Mouse (Mus musculus) urinary bladder, postnatal 14 days (tissue): Measurements from ENCODE around the gene Irgq.
A peak's percentile ranks its signal among the peaks of the same experiment; 100 is the strongest.

Experiments
- DNase-seq: peaks from one replicate; pipeline ENCODE4 v3.0.0; 2021; ENCODE audit warnings: low spot score

The Irgq gene

GRCm38 (mm10) chr7:24546634-24547389 lies 16.3 kb downstream of the Irgq start:
- DNase-seq: peak; percentile 99

- DNase-seq: no peak
Measured at GRCm38 (mm10) chr7:24547534-24548036, 17.1 kb downstream of the Irgq start.

- no peak for DNase-seq
Measured at GRCm38 (mm10) chr7:24551985-24552759, 21.7 kb downstream of the Irgq start.

- DNase-seq: no peak
Measured at GRCm38 (mm10) chr7:24555786-24556185, 25.3 kb downstream of the Irgq start.

- DNase-seq: no peak
Measured at GRCm38 (mm10) chr7:24561450-24561849, 31.0 kb downstream of the Irgq start.

GRCm38 (mm10) chr7:24563191-24563836 lies 32.8 kb downstream of the Irgq start:
- no peak for DNase-seq

GRCm38 (mm10) chr7:24563837-24564206 lies 33.3 kb downstream of the Irgq start:
- no peak for DNase-seq

- DNase-seq: peak; percentile 73
Measured at GRCm38 (mm10) chr7:24564607-24565265, 34.2 kb downstream of the Irgq start.

GRCm38 (mm10) chr7:24565627-24566026 lies 35.1 kb downstream of the Irgq start:
- no peak for DNase-seq

- no peak for DNase-seq
Measured at GRCm38 (mm10) chr7:24566206-24566605, 35.7 kb downstream of the Irgq start.

GRCm38 (mm10) chr7:24568512-24568911 lies 38.0 kb downstream of the Irgq start:
- no peak for DNase-seq

GRCm38 (mm10) chr7:24571071-24571470 lies 40.6 kb downstream of the Irgq start:
- DNase-seq: no peak

GRCm38 (mm10) chr7:24572455-24572854 lies 42.0 kb downstream of the Irgq start:
- DNase-seq: no peak

- no peak for DNase-seq
Measured at GRCm38 (mm10) chr7:24574224-24574796, 43.8 kb downstream of the Irgq start.

- no peak for DNase-seq
Measured at GRCm38 (mm10) chr7:24577811-24578210, 47.3 kb downstream of the Irgq start.

GRCm38 (mm10) chr7:24584876-24585275 lies 54.4 kb downstream of the Irgq start:
- no peak for DNase-seq

- DNase-seq: no peak
Measured at GRCm38 (mm10) chr7:24585995-24586394, 55.5 kb downstream of the Irgq start.

GRCm38 (mm10) chr7:24586828-24587227 lies 56.3 kb downstream of the Irgq start:
- DNase-seq: no peak

GRCm38 (mm10) chr7:24587330-24588105 lies 57.0 kb downstream of the Irgq start, which contains the start of the genes Ethe1 and Zfp575:
Gene Ethe1, plus strand, starts transcription at chr7:24587543.
Gene Zfp575, minus strand, starts transcription at chr7:24587641.
- peak; percentile 67 for DNase-seq
